22 mouse cellular contexts compared by ENCODE assay signal in genomic region chr17:29430401-29430800, GRCm38 (mm10).
DNase-seq lines count a peak whose midpoint lies in the region; ATAC-seq and TF ChIP-seq lines count a peak whose summit lies in the region.
"Had no signal": no experiment of that assay in that cellular context is flagged by ENCODE, and none has a peak within 500 bp of the region (broad histone marks: within the 10 kb centered on the region; RNA-seq: fewer than 3 reads in every experiment).

No protein-coding gene starts in this region.

- 88% methylated on average over 11 of the region's 11 CpGs for WGBS in hindbrain, embryonic 10.5 days

- no peak for TF ChIP-seq CTCF in testis, adult 2 months (IDR thresholded peaks at IDR 0.05; ENCODE audit: control insufficient read depth, insufficient read depth, insufficient replicate concordance, low read depth, low read length)
- TF ChIP-seq CTCF in CH12.LX (conservative IDR thresholded peaks at IDR 0.05 in 1 of 2, IDR thresholded peaks at IDR 0.05 in 1 of 2; ENCODE audit: low read depth in 2 of 2, low read length in 2 of 2) = no peak

- H3K36me3 ChIP-seq in testis, adult 2 months (ENCODE audit: control insufficient read depth, insufficient read depth, low read length) = no peaks in the 10 kb centered on the region
- peaks cover 3 to 66% of the 10 kb centered on the region in 2 experiments for H3K36me3 ChIP-seq in CH12.LX (replicated peaks in 1 of 2; ENCODE audit: control insufficient read depth in 1 of 2, insufficient read depth in 1 of 2, low read length in 1 of 2)
- no peaks in the 10 kb centered on the region for H3K36me3 ChIP-seq in hindbrain, embryonic 10.5 days
- H3K36me3 ChIP-seq: embryonic facial prominence, embryonic 12.5 days; forebrain, embryonic 15.5 days; heart, embryonic 10.5 days; hindbrain, embryonic 13.5 days had no signal

- H3K9ac ChIP-seq in CH12.LX (ENCODE audit: insufficient read depth, low read depth) = no peak overlapping the region
- H3K9ac ChIP-seq: embryonic facial prominence, embryonic 12.5 days; forebrain, embryonic 15.5 days; hindbrain, embryonic 13.5 days had no signal

- TF ChIP-seq POLR2A in testis, adult 2 months (IDR thresholded peaks at IDR 0.05; ENCODE audit: control insufficient read depth, low read depth, low read length) = no peak
- TF ChIP-seq POLR2A in CH12.LX (IDR thresholded peaks at IDR 0.05; ENCODE audit: low read depth, low read length) = no peak

- H3K27ac ChIP-seq in testis, adult 2 months (ENCODE audit: control insufficient read depth, insufficient read depth, low read depth, low read length) = no peak overlapping the region
- no peak overlapping the region for H3K27ac ChIP-seq in CH12.LX (ENCODE audit: insufficient read depth, low read depth)
- H3K27ac ChIP-seq in hindbrain, embryonic 10.5 days = no peak overlapping the region
- H3K27ac ChIP-seq: embryonic facial prominence, embryonic 12.5 days; forebrain, embryonic 15.5 days; hindbrain, embryonic 13.5 days; hindbrain, postnatal 0 days had no signal

- no peaks in the 10 kb centered on the region for H3K27me3 ChIP-seq in testis, adult 2 months (ENCODE audit: control insufficient read depth, insufficient read depth, low read length)
- no peaks in the 10 kb centered on the region for H3K27me3 ChIP-seq in CH12.LX (replicated peaks)
- no peaks in the 10 kb centered on the region for H3K27me3 ChIP-seq in hindbrain, embryonic 10.5 days (ENCODE audit: insufficient read depth, poor library complexity, severe bottlenecking)
- H3K27me3 ChIP-seq: embryonic facial prominence, embryonic 12.5 days; forebrain, embryonic 15.5 days; hindbrain, embryonic 13.5 days had no signal

- dilution Hi-C loops in CH12.LX (cut with MboI; ENCODE audit: extremely low pct_ligation_motif_present, extremely low pct_unique_long_range_greater_than_20kb, low sequenced_read_pairs) = no loop called here

- intact Hi-C loops in left cerebral cortex, postnatal 10 days (cut with DNase I) = no loop called here

- in situ Hi-C loops in CH12.LX (cut with MboI; ENCODE audit: low pct_ligation_motif_present, low pct_unique_long_range_greater_than_20kb, low sequenced_read_pairs) = loop anchor here (5.0 kb wide), 1 partner anchor 33 kb away; no protein-coding TSS in a partner anchor

- DNase-seq in testis, postnatal 10 days (ENCODE audit: low spot score) = no peak
- no peak for DNase-seq in CH12.LX (ENCODE audit: extremely low read depth)
- peak; percentile 78 for DNase-seq in naive thymus-derived CD4-positive, alpha-beta T cell, adult 2 months (ENCODE audit: low read depth)
- no peak for DNase-seq in adrenal gland, adult (ENCODE audit: inconsistent age in 2 of 2, low spot score in 1 of 2)
- DNase-seq in left cerebral cortex, postnatal 10 days (ENCODE audit: extremely low spot score in 1 of 2, low spot score in 2 of 2) = no peak
- no peak for DNase-seq in hindbrain, embryonic 10.5 days (ENCODE audit: low spot score)
- DNase-seq: adrenal gland, adult 8-10 months; adrenal gland, postnatal 36 days; cerebellum, adult 2 months; cerebellum, postnatal 10 days; gastrocnemius, postnatal 25 days; heart, postnatal 10 days; heart, postnatal 4 days; kidney, adult 8-10 months had no signal

- peaks cover 4% of the 10 kb centered on the region for H3K9me3 ChIP-seq in CH12.LX (replicated peaks; ENCODE audit: low read length)
- 0 out of 2 replicates have a peak, but pooled peaks cover 3% of the 10 kb centered on the region for H3K9me3 ChIP-seq in hindbrain, embryonic 10.5 days
- H3K9me3 ChIP-seq: embryonic facial prominence, embryonic 12.5 days; forebrain, embryonic 15.5 days; heart, embryonic 10.5 days; hindbrain, embryonic 13.5 days had no signal

- peak; percentile 37 for ATAC-seq in activated CD4-positive, CD25-positive, alpha-beta regulatory T cell, adult 4 months
- ATAC-seq: forebrain, embryonic 15.5 days; hindbrain, postnatal 0 days; intestine, embryonic 16.5 days had no signal

- H3K79me2 ChIP-seq in CH12.LX (replicated peaks; ENCODE audit: control insufficient read depth, extremely low read depth, insufficient read depth, poor library complexity, severe bottlenecking) = peaks cover 16% of the 10 kb centered on the region

- peak overlapping the region; percentile 37 for H3K4me3 ChIP-seq in testis, adult 2 months (ENCODE audit: control insufficient read depth, low read depth, low read length)
- no peak overlapping the region for H3K4me3 ChIP-seq in CH12.LX (replicated peaks in 1 of 3; ENCODE audit: low read depth in 2 of 3, low read length in 2 of 3, poor library complexity in 1 of 3)
- no peak overlapping the region for H3K4me3 ChIP-seq in hindbrain, embryonic 10.5 days
- H3K4me3 ChIP-seq: embryonic facial prominence, embryonic 12.5 days; forebrain, embryonic 15.5 days; heart, embryonic 10.5 days; hindbrain, embryonic 13.5 days had no signal

- TF ChIP-seq RAD21 in CH12.LX (IDR thresholded peaks at IDR 0.05; ENCODE audit: low read depth, low read length) = no peak

- no peak overlapping the region for H3K4me2 ChIP-seq in CH12.LX (ENCODE audit: insufficient read depth, low read depth, poor library complexity, severe bottlenecking)
- H3K4me2 ChIP-seq: embryonic facial prominence, embryonic 12.5 days; forebrain, embryonic 15.5 days; hindbrain, embryonic 13.5 days had no signal

- peaks cover 3% of the 10 kb centered on the region for H3K4me1 ChIP-seq in testis, adult 2 months (ENCODE audit: control insufficient read depth, insufficient read depth, low read length)
- peaks cover 24 to 65% of the 10 kb centered on the region in 2 experiments for H3K4me1 ChIP-seq in CH12.LX (ENCODE audit: control insufficient read depth in 1 of 2, insufficient read depth in 2 of 2)
- H3K4me1 ChIP-seq in hindbrain, embryonic 10.5 days (replicated peaks) = peaks cover 50% of the 10 kb centered on the region
- H3K4me1 ChIP-seq: forebrain, embryonic 15.5 days had no signal

- no peak for TF ChIP-seq EP300 in CH12.LX (IDR thresholded peaks at IDR 0.05; ENCODE audit: low read length)

TF ChIP-seq in CH12.LX, 34 proteins besides CTCF, POLR2A, EP300 and RAD21:
- TF ChIP-seq NELFE (IDR thresholded peaks at IDR 0.05; ENCODE audit: low read depth, low read length) (no peak), MAFK (IDR thresholded peaks at IDR 0.05; ENCODE audit: insufficient replicate concordance, low read length) (no peak), ZC3H11A (IDR thresholded peaks at IDR 0.05; ENCODE audit: low read depth, low read length) (no peak), GABPA (IDR thresholded peaks at IDR 0.05; ENCODE audit: insufficient replicate concordance, low read depth, low read length) (no peak), MYC (IDR thresholded peaks at IDR 0.05; ENCODE audit: low read depth, low read length) (no peak), E2F4 (IDR thresholded peaks at IDR 0.05; ENCODE audit: insufficient replicate concordance, low read depth, low read length) (no peak), POLR2AphosphoS2 (IDR thresholded peaks at IDR 0.05; ENCODE audit: low read depth, low read length) (no peak), MEF2A (IDR thresholded peaks at IDR 0.05; ENCODE audit: borderline replicate concordance, low read depth, low read length) (no peak), JUN (IDR thresholded peaks at IDR 0.05; ENCODE audit: insufficient read depth, low read depth, low read length) (peak; percentile 19; the same call in 1 of the 2 replicates), CHD2 (IDR thresholded peaks at IDR 0.05; ENCODE audit: low read length) (0 out of 2 replicates have a peak, but pooled peaks have one; percentile 21), HCFC1 (IDR thresholded peaks at IDR 0.05; ENCODE audit: low read depth, low read length) (no peak), SIN3A (IDR thresholded peaks at IDR 0.05; ENCODE audit: low read length) (no peak), ELF1 (IDR thresholded peaks at IDR 0.05; ENCODE audit: low read depth, low read length) (no peak)
